Mouse (Mus musculus): ENCODE measurements around the gene Gpx4.
"Not testable (repeated sequence)": the region's sequence is repeated elsewhere in the genome, so short reads cannot be mapped to it uniquely, and the experiment has no call there.

Gene Gpx4

DNA sequence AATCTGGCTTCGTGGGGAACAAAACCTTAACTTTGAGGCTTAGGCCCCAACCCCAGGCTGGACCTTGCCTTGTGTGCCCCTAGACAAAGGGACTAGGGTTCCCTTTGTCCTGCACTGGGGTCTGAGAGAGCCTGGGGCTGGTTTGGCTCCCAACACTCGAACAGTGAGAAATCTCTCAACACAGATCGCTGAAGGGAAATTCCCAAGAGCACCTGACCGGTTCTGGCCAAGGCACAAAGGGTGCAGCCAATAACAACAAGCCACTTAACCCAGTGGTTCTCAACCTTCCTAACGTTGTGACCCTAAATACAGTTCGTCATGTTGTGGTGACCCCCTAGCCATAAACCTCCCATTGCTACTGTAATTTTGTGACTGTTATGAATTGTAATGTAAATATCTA is 3.3 kb downstream of the Gpx4 start:
- DNase-seq (ENCODE audit: low read depth): no peak

DNA sequence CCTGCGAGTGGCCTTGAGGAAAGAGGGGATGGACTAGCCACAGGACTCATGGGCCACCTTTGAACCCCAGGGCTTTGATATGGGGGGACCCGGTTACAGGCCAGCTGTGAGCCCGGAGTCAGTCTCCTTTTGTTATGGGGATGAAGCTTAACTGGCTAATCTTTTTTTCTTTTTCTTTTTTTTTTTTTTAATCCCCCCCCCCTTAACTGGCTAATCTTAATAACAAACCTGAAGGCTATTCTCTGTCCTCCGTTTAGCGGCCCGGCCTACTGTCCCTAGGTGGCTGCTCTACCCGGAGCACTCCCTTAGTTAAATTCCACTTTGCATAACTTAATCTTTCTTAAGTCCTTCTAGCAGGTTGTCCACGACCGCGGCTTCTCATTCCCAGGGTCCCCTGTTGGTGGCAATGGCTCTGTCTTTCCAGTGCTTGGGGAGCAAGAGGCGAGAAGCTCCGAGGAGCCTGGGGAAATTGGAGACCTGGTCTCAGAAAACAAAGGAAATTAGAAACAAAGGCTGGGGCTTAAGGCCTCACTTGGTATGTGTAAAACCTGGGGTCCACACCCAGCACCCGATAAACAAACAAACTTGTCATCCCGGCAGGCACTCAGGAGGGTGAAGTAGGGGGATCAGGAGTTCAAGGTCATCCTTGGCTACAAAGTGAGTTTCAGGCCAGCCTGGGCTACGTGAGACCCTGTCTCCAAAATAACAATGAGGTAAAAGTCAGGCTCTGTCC is 4.1 kb downstream of the Gpx4 start:
- no peak for DNase-seq (ENCODE audit: low read depth)

DNA sequence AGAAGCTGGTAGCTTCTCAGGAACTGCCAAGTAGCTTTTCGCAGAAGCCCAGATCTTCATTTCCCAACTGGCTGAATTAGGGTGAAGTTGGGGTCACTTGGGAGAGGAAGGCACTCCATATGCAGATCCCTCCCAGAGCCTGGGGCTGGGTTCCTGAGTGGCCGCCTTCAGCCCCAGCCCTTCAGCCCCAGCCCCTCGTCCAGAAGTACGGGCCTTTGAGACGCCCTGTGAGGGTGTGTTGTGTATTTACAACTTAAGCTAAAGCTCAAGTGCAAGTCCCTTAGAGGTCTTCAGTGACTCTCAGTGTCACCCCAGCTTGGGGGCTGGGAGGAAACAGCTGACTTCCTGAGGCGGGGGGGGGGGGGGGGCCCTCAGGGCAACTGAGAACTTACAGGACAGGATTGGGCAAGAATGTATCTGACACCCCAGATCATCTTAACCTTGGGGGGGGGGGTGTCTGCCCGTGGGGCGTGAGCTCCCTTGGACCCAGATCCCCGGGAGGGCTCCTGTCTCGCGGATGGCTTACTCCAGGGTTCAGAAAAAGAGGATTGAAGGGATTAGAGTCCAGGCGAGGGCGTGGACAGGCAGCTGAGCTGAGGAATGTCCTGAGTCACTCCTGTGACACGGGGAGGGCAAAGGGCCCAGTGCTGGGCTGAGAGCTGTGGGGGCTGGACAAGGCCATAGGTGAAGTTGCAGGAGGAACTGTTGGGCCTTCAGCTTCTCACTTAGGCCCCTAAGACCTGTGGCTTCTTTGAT is 4.8 kb downstream of the Gpx4 start:
- no peak for DNase-seq (ENCODE audit: low read depth)

DNA sequence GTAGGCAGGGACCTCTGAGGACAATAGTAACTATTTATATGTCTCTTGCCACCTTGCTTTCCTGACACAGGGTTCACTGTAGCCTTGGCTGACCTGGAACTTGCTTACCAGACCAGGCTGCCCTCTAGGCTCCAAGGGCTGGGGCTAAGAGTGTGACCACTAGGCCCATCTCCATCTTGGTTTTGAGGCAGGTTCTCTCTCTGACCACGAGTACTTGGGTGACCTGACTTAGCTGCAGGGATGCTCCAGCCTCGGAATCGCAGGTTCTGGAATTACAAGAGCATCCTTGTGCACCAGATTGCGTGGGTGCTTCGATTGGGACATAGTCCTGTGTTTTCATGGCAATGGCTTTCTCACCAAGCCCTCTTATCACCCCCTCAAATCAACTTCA is 5.4 kb downstream of the Gpx4 start:
- no peak for DNase-seq (ENCODE audit: low read depth)

DNA sequence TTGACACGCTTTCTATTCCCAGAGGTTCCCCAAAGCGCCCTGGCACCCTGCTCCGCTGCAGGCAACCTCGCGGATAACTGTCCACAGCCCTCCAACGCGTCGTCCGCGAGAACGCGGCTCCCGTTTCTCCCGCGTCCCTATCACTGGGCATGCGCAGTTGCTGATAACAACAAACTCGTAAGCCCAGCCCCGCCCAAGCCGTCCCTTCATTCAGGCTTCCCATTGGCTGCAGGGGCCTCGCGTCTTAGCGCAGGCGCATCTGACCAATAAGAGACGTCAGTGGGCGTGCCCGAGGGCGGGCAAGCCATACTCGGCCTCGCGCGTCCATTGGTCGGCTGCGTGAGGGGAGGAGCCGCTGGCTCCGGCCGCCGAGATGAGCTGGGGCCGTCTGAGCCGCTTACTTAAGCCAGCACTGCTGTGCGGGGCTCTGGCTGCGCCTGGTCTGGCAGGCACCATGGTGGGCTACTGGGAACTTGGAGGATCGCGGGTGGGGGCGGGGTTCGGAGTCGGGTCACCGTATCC is 6.4 kb downstream of the Gpx4 start:
- DNase-seq (ENCODE audit: low read depth): peak; percentile 100

DNA sequence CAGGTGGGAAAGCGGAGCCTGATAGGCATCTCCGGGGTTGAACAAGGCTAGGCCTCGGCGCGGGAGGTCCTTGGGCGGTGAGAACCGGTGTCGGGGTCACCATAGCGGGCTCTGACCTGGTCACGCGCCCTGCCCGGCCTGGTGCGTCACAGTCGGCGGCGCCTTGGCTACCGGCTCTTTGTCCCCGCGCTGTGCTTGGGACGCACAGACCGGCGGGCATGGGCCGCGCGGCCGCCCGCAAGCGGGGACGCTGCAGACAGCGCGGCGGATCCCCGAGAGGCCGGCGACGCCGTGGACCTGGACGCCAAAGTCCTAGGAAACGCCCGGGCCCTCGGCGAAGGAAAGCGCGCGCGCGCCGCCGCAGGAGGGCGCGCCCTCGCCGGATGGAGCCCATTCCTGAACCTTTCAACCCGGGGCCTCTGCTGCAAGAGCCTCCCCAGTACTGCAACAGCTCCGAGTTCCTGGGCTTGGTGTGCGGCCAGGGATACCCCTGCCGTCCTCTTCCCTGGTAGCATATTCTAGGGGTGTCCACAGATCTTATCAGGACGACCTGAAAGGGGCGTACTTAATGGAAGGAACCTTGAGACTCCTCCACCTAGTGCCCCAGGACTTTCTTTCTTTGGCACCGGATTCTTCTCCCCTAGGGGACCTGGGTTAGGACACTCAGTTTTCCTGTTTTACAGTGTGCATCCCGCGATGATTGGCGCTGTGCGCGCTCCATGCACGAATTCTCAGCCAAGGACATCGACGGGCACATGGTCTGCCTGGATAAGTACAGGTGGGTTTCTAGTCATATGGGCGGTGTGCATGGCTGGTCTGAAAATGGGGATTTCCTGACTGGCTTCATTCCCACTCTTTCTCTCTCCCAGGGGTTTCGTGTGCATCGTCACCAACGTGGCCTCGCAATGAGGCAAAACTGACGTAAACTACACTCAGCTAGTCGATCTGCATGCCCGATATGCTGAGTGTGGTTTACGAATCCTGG is 7.2 kb downstream of the Gpx4 start:
- DNase-seq (ENCODE audit: low read depth): peak; percentile 53

DNA sequence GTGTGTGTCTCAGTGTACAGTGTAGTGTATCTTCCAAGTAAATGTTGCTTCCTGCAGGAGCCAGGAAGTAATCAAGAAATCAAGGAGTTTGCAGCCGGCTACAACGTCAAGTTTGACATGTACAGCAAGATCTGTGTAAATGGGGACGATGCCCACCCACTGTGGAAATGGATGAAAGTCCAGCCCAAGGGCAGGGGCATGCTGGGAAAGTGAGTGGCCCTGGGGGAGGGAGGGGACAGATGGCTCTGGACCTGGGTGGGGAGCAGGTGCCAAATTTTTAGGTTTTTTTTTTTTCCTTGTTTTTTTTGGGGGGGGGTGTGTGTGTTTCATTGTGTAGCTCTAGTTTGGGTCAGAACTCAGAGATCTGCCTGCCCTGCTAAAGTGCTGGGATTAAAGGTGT is 7.9 kb downstream of the Gpx4 start:
- DNase-seq (ENCODE audit: low read depth): not testable (repeated sequence)

DNA sequence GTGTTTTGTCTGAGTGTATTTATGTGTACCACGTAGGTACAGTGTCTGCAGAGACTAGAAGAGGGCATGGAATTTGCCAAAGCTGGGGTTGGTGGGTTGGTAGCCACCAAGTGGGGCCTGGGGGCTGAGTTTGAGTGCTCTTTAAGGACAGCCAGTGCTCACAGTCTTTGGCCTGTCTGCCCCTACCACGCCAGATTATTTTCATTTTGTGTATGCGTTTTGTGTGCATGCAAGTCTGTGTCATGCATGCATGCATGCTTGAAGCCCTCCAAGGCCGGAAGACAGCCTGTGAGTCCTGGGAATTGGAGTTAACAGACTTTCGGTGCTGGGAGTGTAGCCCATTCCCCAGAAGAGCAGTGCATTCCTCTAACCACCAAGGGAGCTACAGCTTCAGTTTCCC is 8.4 kb downstream of the Gpx4 start:
- no peak for DNase-seq (ENCODE audit: low read depth)

DNA sequence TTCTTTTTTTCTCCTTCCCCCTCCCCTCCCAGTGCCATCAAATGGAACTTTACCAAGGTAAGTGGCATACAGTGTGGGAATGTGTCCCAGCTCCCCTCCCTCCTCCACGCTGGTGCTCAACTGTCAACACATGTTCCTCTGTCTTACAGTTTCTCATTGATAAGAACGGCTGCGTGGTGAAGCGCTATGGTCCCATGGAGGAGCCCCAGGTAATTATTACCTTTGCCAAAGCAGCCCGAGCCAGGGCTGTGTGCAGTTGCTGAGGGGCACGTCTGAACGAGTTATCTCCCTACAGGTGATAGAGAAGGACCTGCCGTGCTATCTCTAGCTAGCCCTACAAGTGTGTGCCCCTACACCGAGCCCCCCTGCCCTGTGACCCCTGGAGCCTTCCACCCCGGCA is 8.9 kb downstream of the Gpx4 start:
- no peak for DNase-seq (ENCODE audit: low read depth)

DNA sequence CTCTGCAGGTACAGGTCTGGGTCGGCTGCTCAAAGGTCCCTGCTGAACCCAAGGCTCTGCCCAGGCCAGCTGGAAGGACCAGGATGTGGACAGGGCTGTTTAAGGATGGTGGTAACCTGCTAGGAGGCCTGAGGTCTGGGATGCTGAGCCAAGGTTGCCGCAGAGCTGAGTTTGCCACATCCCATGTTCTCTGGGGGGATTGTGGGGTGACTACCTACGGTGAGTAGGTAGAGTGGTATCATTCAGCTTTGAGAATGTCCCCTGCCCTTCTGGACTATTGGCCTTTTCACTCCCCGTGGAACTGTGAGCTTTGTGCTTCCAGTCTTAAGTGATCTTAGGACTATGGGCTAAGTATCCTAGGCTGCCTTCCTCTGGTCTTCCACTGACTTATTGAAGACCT is 9.5 kb downstream of the Gpx4 start:
- DNase-seq (ENCODE audit: low read depth): no peak

DNA sequence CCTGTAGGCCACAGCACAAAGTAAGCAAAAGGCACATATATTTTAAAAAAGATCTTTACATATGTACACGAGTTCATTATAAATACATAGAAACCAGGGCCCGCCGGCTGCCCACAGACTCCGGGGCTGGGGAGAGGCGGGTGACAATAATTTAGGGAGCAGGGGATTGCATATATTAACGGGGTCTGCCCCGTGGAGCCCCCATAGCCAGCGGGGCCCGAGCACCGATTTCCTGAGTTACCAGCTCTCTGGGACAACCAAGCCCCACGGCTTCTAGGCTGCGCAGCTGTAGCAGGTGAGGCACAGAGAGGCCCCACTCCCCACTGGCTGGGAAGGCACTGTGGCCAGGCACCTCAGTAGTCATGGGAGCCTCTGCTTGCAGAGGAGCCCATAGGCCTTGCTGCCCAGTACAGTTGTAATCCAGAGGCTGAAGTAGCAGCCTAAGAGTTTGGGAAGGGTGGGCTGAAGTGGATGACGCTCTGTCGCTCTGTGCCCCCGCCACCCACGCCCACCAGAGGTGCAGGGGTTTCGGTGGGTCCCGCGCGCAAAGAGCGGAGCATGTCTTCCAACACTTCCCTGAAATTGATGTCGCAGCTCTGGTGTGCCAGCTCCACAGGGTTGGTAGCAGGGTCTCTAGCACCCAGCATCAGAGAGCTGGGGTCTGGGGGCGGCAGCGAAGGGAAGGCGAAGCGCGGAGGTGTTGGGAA is 10.2 kb downstream of the Gpx4 start:
- no peak for DNase-seq (ENCODE audit: low read depth)

DNA sequence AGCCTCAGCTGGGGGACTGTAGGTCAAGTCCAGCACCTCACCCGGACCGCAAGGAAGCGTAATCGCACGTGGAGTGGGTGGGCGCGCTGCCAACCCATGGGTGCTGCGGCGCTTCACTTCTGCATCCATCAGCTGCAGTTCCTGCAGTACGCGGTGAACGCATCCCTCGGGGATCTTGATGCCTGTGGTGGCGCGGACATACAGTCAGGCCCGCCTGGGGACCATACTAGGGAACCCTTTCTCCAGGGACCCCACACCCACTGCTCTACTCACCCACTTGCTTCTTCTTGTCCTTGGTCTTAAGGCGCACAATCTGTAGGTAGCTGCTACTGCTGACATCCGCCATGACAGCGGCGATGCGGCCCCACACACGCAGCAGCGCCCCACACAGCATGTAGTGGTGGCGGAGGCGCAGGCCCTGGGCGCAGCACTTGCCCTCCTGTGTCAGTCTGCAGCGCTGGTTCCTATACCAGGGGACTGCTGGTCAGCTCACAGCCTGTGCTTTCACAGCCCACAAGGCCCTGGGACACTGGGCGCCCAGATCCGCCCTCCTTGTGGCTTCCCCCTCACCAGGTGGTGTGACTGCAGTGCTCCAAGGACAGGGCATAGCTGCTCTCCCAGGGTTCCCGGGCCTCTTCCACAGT is 10.8 kb downstream of the Gpx4 start:
- DNase-seq (ENCODE audit: low read depth): no peak

DNA sequence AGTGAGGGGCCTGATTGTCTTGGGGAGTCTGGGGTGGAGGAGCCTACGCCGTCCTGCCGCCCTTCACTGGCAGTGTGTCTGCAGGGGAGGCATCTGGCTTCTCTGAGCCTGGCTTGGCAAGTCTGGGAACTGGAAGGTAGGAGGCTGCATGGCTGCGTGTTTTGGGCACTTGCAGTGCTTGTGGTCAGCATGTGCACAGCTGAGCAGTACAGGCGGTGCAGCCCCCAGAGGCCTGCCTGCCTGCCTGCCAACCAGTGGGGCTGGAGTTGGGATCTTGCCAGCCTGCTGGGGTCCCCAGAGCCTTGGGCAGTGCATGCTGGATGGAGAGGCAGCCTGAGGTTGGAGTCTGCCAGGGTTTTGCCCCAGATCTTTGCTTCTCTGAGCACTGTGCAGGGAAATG is 16.1 kb downstream of the Gpx4 start:
- DNase-seq (ENCODE audit: low read depth): no peak

DNA sequence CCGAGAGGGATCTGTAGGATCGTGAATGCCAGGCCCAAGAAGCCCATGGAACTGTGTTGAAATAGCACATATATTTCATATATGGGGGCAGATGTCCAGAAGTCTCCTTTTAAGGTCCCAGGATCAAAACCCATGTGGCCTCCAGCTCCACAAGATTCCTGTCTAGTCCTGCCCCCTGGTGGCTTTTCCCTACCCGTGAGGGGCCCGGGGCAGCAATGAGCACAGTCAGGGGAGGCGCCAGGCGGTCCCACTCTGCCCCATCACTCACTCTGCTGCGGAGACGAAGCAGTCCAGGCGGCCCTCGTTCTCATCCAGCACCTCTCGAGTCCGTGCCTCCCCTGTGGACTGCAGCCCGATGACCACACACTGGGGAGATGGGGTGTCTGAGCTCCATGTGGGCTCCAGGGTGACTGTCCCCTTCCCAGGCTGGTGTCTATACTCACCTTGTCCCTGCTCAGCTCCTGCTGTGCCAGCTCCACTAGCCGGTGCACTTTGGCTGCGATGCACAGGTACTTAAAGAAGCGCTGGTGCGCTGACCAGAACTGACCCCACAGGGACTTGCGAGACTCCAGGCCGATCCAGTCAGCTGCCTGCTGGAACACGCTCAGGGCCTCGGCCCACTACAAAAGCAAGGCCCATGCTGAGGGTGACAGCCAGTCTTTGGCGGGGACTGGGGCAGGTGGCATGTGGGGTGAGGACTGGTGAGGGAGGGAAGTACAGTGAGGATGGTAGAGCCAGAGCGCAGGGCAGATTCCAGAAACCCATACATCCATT is 17.1 kb downstream of the Gpx4 start:
- DNase-seq (ENCODE audit: low read depth): no peak

DNA sequence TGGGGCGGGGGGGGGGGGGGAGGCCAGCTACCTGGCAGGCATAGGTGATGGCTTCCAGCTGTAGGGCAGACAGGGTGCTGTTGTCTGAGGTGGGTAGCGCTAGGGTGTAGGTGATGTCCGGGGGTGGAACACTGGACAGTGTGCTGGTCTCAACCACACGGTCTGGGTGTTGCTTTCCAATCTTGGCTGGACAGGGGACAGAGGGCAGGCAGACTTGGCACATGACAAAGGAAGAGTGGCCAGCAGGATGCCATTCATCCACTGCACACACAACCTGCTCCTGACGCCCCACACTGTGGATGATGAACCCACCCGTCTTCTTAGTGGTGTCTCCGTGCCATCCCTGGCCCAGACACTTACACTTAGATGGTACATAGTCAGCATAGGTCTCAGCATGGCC is 22.3 kb downstream of the Gpx4 start:
- no peak for DNase-seq (ENCODE audit: low read depth)

DNA sequence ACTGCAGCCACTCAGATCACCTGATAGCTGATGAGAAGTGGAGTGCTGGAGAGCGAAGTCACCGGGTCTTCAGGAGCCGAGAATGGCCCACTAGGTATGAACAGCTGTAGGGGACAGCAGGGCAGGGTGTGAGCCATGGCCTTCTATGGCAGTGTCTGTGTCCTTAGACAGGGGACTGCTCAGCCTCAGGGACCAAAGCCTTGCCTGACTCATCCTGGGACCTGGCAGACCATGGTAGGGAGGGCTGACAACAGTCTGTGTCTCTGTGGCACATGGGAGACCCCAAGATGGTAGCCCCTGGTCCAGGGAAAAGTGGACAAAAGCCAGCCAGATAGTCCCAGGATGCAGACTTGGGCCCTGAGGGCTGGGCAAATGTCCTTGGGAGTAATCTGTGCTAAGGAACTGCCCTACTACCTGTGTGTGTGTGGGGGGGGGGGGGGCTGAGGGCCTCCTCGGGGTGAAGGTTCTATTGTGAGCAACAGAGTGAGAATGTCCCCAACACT is 23.0 kb downstream of the Gpx4 start:
- DNase-seq (ENCODE audit: low read depth): no peak

DNA sequence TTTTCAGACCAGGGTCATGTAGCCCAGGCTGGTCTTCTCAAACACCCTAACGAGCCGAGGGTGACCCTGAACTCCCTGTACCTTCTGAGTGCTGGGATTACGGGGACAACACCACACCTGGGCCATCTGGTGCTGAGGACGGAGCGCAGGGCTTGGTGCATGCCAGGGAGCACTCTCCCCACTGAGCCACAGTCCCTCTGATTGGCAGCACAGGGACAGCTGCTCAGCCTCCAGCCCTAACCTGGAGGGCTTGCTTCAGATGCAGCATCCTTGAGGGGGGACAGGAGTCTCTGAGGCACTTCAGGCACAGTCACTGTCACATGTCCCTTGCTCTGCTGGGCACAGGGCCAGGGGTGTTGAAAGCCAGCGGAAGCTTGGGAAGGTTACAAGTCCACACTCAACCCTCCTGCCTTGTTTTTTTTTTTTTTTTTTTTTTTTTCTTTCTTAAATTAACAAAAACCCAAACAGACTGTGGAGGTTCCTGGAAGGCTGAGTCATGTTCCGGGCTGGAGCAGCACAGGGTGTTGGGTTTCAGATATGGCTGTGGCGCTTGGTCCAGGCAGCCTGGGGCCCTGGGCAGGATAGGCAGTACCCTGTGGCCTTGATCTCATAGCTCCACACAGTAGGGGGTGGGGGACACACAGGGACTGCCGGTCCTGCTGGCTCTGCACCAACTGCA is 24.0 kb downstream of the Gpx4 start:
- peak; percentile 77 for DNase-seq (ENCODE audit: low read depth)

DNA sequence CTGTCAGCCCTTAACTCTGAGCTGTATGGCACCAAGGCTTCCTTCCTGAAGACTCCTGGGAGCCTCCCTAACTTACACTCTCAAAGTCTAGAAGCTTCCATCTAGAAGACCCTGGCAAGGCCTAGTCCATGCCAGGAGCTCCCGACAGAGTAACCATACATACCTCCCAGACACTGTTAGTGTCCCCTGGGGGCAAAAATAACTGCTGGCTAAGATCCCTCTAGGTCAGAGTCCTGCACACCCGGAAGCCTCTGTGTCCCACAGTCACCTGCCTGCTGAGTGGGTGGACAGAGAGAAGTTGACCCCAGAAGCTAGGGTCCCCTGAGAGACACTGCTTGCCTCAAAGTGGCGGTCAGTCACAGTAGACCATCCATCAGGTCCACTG is 24.5 kb downstream of the Gpx4 start:
- no peak for DNase-seq (ENCODE audit: low read depth)

DNA sequence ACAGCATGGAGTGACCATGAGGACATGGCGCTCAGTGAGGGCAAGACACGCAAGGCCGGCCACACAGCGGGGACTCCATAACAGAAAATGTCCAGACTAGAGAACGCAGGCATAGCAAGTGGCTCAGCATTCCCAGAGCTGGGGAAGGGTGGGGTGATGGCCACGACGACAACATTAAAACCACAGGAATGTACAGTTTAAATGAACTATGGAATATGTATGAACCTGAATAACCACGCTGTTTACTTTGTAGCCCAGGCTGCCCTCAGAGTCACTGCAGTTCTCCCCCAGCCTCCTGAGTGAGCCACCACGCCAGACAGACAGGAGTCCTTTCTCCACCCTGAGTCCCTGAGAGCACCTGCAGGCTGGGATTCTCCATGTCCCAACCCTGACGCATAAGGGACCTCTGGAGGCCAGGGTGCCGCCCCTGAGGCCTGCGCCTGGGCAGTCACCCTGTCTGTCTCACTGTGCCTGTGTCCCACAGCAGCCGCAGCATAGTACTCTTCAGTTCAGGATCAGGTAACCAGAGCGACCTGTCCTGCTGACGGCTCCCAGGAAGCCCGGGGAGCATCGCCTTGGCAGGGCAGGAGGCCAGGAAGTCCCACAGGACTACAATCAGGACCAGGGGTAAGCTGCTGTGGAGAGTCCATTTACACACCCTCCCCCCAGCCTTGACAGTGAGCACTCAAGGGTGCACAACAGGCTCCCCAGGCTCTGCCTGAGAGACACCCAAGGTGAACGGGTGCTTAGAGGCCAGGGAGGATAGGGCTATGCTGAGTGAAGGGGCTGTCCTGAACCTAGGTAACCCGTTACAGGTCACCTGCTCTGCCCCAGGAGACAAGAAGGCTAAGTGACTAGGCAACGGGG is 25.9 kb downstream of the Gpx4 start:
- no peak for DNase-seq (ENCODE audit: low read depth)
